Mouse (Mus musculus) ES-E14 (cell line): ENCODE measurements at regions not wholly inside any gene's neighbourhood (a gene's known extent, or its start where the extent isn't known, plus 50 kb on each side); places are given as distances from the start of the nearest gene placed in this dataset.

Source experiments
- DNase-seq: peaks from one replicate; pipeline ENCODE4 v3.0.0-alpha.2; 2013; ENCODE audit warnings: low read depth, low spot score
- H3K27ac ChIP-seq: 2 replicates; pipeline ENCODE4 v1.5.1; 2012; ENCODE audit warnings: low read depth, mild to moderate bottlenecking, low read length, moderate library complexity, mixed read lengths; ENCODE audit not compliant: poor library complexity, insufficient read depth, severe bottlenecking
- H3K36me3 ChIP-seq: 2 replicates; pipeline ENCODE4 v1.6.1; 2012; ENCODE audit warnings: mild to moderate bottlenecking, low read length, moderate library complexity, mixed read lengths; ENCODE audit not compliant: control insufficient read depth, poor library complexity, insufficient read depth, severe bottlenecking
- H3K4me1 ChIP-seq, 2 experiments: fragments of 150-350 bp in 1 of 2; sonication (generic) in 1 of 2; 2 replicates each; pipeline ENCODE4 v1.6.1; 2012; ENCODE audit warnings: low read length in 2 of 2, mild to moderate bottlenecking in 1 of 2, mixed read lengths in 1 of 2; ENCODE audit not compliant: control insufficient read depth in 2 of 2, insufficient read depth in 2 of 2, poor library complexity in 1 of 2
- H3K4me3 ChIP-seq, 2 experiments: fragments of 150-350 bp in 1 of 2; sonication (generic) in 1 of 2; 2 replicates each; pipeline ENCODE4 v1.5.1; 2012; ENCODE audit warnings: low read length in 2 of 2, low read depth in 1 of 2, mild to moderate bottlenecking in 1 of 2, mixed read lengths in 1 of 2; ENCODE audit not compliant: insufficient read depth in 1 of 2, poor library complexity in 1 of 2, severe bottlenecking in 1 of 2
- H3K9ac ChIP-seq: 2 replicates; pipeline ENCODE4 v1.6.1; 2012; ENCODE audit warnings: low read depth, mild to moderate bottlenecking, low read length, mixed read lengths; ENCODE audit not compliant: poor library complexity, insufficient read depth, severe bottlenecking
- H3K9me3 ChIP-seq: fragments of 150-350 bp; sonication (generic); 2 replicates; pipeline ENCODE4 v1.6.1; 2012; ENCODE audit warnings: low read depth, mild to moderate bottlenecking, low read length; ENCODE audit not compliant: control insufficient read depth, insufficient read depth
- CHD2 ChIP-seq: IDR thresholded peaks from 2 replicates; pipeline ENCODE4 v1.6.1; 2014; ENCODE audit warnings: mild to moderate bottlenecking, low read depth, low read length, inconsistent platforms
- HCFC1 ChIP-seq: IDR thresholded peaks from 2 replicates; pipeline ENCODE4 v1.6.1; 2012; ENCODE audit warnings: low read length, inconsistent platforms, borderline replicate concordance; ENCODE audit not compliant: insufficient read depth
- MAFK ChIP-seq: IDR thresholded peaks from 2 replicates; pipeline ENCODE4 v1.6.1; 2014; ENCODE audit warnings: mild to moderate bottlenecking, low read depth, low read length, inconsistent platforms; ENCODE audit not compliant: insufficient read depth
- ZC3H11A ChIP-seq: IDR thresholded peaks from 2 replicates; pipeline ENCODE4 v1.6.1; 2012; ENCODE audit warnings: low read depth, mild to moderate bottlenecking, inconsistent platforms, low read length, borderline replicate concordance
- ZNF384 ChIP-seq: IDR thresholded peaks from 2 replicates; pipeline ENCODE4 v1.6.1; 2012; ENCODE audit warnings: low read depth, low read length, inconsistent platforms
- in situ Hi-C, 2 experiments: fragments of 600-800 bp; cut with MboI; formaldehyde crosslinking; loops; one replicate each; pipeline ENCODE4 v1.15.1; 2025; ENCODE audit warnings: low sequenced_read_pairs in 2 of 2, inconsistent platforms in 1 of 2; ENCODE audit not compliant: unreplicated experiment in 2 of 2

GRCm38 (mm10) chr7:90064198-90064597, 65.8 kb upstream of the Picalm start:
- no peak overlapping the region for H3K27ac ChIP-seq
- H3K4me1 ChIP-seq: peaks cover 0 to 7% of the 10 kb centered on the region in 2 experiments; a peak in 1 of 4 replicates
- DNase-seq: no peak
- H3K9ac ChIP-seq: no peak overlapping the region
- in situ Hi-C loops: no loop called here
- H3K4me3 ChIP-seq: no peak overlapping the region
- no peak for TF ChIP-seq CHD2
- TF ChIP-seq HCFC1: no peak
- TF ChIP-seq ZNF384: no peak
- TF ChIP-seq MAFK: no peak
- no peaks in the 10 kb centered on the region for H3K9me3 ChIP-seq
- no peaks in the 10 kb centered on the region for H3K36me3 ChIP-seq

GRCm38 (mm10) chr7:90065269-90065955, 64.6 kb upstream of the Picalm start:
- in situ Hi-C loops: no loop called here
- no peak overlapping the region for H3K4me3 ChIP-seq

DNA sequence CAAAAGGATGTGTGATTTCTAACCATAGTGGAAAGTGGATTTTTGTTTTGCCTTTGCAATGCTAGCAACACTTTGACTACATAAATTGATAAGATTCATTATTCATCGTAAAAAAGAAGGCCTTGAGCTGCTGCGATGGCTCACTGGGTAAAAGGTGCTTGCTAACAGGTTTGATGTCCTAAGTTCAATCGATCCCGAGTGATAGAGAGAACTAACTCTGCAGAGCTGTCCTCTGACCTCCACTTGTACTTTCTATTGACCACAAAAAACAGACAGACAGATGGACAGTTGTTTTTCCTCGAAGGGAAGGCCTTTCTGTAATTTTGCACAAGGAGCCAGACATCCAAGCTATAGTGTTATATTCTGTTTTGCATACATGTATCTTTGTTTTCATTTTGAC, 63.7 kb upstream of the Picalm start:
- no peak for TF ChIP-seq HCFC1
- TF ChIP-seq ZNF384: no peak
- TF ChIP-seq MAFK: no peak
- TF ChIP-seq ZC3H11A: no peak
- no peak for TF ChIP-seq CHD2
- Histone ChIP-seq H3K27ac (no peak overlapping the region), H3K9ac (no peak overlapping the region), H3K4me1 (0 out of 4 replicates have a peak, but pooled peaks cover 0 to 3% of the 10 kb centered on the region in 2 experiments), H3K9me3 (no peaks in the 10 kb centered on the region), H3K4me3 (no peak overlapping the region), H3K36me3 (no peaks in the 10 kb centered on the region)
- no peak for DNase-seq
- in situ Hi-C loops: no loop called here

More at GRCm38 (mm10) chr7:90065269-90065955, 64.6 kb upstream of the Picalm start:
- no peaks in the 10 kb centered on the region for H3K9me3 ChIP-seq
- DNase-seq: no peak
- no peak overlapping the region for H3K9ac ChIP-seq
- no peaks in the 10 kb centered on the region for H3K4me1 ChIP-seq
- TF ChIP-seq CHD2 (no peak), MAFK (no peak), HCFC1 (no peak), ZC3H11A (no peak), ZNF384 (no peak)
- no peaks in the 10 kb centered on the region for H3K36me3 ChIP-seq
- H3K27ac ChIP-seq: no peak overlapping the region

- Histone ChIP-seq H3K27ac (no peak overlapping the region), H3K9ac (no peak overlapping the region), H3K9me3 (no peaks in the 10 kb centered on the region), H3K4me1 (0 out of 4 replicates have a peak, but pooled peaks cover 0 to 3% of the 10 kb centered on the region in 2 experiments), H3K36me3 (no peaks in the 10 kb centered on the region), H3K4me3 (no peak overlapping the region)
- no peak for TF ChIP-seq HCFC1
- TF ChIP-seq CHD2: no peak
- TF ChIP-seq ZC3H11A: no peak
- TF ChIP-seq MAFK: no peak
- TF ChIP-seq ZNF384: no peak
- no peak for DNase-seq
- in situ Hi-C loops: no loop called here
These were observed 61.9 kb upstream of the Picalm start for GRCm38 (mm10) chr7:90067961-90068665.
